Mouse (Mus musculus): Measurements from ENCODE around the gene Crtc3.

DNA sequence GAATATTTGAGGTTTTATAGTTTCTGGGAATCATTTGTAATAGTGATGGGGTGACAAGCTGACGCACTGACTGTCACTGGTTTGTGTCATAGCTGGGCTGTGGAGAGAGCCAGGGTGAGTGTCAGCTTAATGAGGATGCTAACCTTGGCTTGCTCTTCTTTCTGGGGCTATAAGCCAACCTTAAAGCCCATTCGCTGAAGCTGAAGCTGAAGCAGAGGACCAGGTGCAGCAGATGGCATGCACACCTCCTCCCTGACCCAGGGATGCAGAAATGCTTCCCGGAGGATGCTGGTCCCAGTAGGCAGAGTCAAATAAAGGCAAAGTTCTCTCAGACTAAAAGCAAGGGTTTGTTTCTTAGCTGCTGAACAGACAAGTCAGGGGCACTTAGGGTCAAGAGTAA, 48.7 kb downstream of the Crtc3 start:
- TF ChIP-seq CTCF (IDR thresholded peaks at IDR 0.05 in 2 of 3, conservative IDR thresholded peaks at IDR 0.05 in 1 of 3; ENCODE audit: control insufficient read depth in 1 of 3, insufficient read depth in 1 of 3, low read depth in 2 of 3, low read length in 3 of 3, poor library complexity in 1 of 3, severe bottlenecking in 1 of 3) (no peak), POLR2A (IDR thresholded peaks at IDR 0.05; ENCODE audit: control insufficient read depth in 1 of 2, insufficient read depth in 1 of 2, low read depth in 1 of 2, low read length in 2 of 2, poor library complexity in 1 of 2) (no peak), EP300 (IDR thresholded peaks at IDR 0.05; ENCODE audit: low read depth in 1 of 2, low read length in 2 of 2) (no peak), CHD2 (IDR thresholded peaks at IDR 0.05; ENCODE audit: low read length) (no peak), MEF2A (IDR thresholded peaks at IDR 0.05; ENCODE audit: extremely low read depth, insufficient replicate concordance, low read depth, low read length, poor library complexity, severe bottlenecking) (no peak), E2F4 (IDR thresholded peaks at IDR 0.05; ENCODE audit: borderline replicate concordance, low read depth, low read length) (no peak), USF1 (IDR thresholded peaks at IDR 0.05; ENCODE audit: low read depth, low read length) (no peak), HCFC1 (IDR thresholded peaks at IDR 0.05; ENCODE audit: low read depth, low read length) (no peak), ZMIZ1 (IDR thresholded peaks at IDR 0.05; ENCODE audit: low read depth, low read length) (no peak)
